Mouse (Mus musculus) intestine, embryonic 15.5 days (tissue): ENCODE data around the gene Nprl3. TPM values are rescaled to one million over a fixed set of nuclear protein-coding genes. Genes with fewer than 3 reads are reported as not detected.

Source experiments
- ATAC-seq: fragments of 200-750 bp; cut with Nextera tagmentation; 2 replicates; pipeline ENCODE4 v1.8.0; 2017; ENCODE audit warnings: moderate TSS enrichment, moderate library complexity
- H3K27ac ChIP-seq: fragments of 300-500 bp; sonication (generic); 2 replicates; pipeline ENCODE4 v1.5.1; 2015; ENCODE audit warnings: mild to moderate bottlenecking, inconsistent platforms
- H3K27me3 ChIP-seq: fragments of 300-500 bp; sonication (generic); replicated peaks from 2 replicates; pipeline ENCODE4 v1.6.1; 2015; ENCODE audit warnings: inconsistent platforms
- H3K36me3 ChIP-seq: fragments of 300-500 bp; sonication (generic); 2 replicates; pipeline ENCODE4 v1.6.1; 2015; ENCODE audit warnings: inconsistent platforms
- H3K4me1 ChIP-seq: fragments of 300-500 bp; sonication (generic); replicated peaks from 2 replicates; pipeline ENCODE4 v1.6.1; 2015; ENCODE audit warnings: inconsistent platforms
- H3K4me2 ChIP-seq: fragments of 300-500 bp; sonication (generic); replicated peaks from 2 replicates; pipeline ENCODE4 v1.6.1; 2015; ENCODE audit warnings: mild to moderate bottlenecking, inconsistent platforms
- H3K4me3 ChIP-seq: fragments of 300-500 bp; sonication (generic); replicated peaks from 2 replicates; pipeline ENCODE4 v1.5.1; 2015; ENCODE audit warnings: inconsistent platforms
- H3K9ac ChIP-seq: fragments of 300-500 bp; sonication (generic); 2 replicates; pipeline ENCODE4 v1.6.1; 2015; ENCODE audit warnings: inconsistent platforms
- H3K9me3 ChIP-seq: fragments of 300-500 bp; sonication (generic); 2 replicates; pipeline ENCODE4 v1.6.1; 2016; ENCODE audit warnings: inconsistent platforms
- WGBS: fragments of 180-500 bp; shearing (Covaris S2); methylation state at CpG from one replicate; pipeline ENCODE4 v1.1.7; 2015; 5-methylcytosine and 5-hydroxymethylcytosine counted together
- polyA plus RNA-seq: library from polyadenylated mRNA; unstranded; fragments of >200 nt; fragmentation: Nextera tagmentation; extraction: Ambion mirVana; gene quantifications from 2 replicates; pipeline ENCODE4 v1.2.1, GENCODE M21; 2015

Gene Nprl3
- polyA plus RNA-seq, 1 experiment from 2014 or later: 29.4 TPM

DNA sequence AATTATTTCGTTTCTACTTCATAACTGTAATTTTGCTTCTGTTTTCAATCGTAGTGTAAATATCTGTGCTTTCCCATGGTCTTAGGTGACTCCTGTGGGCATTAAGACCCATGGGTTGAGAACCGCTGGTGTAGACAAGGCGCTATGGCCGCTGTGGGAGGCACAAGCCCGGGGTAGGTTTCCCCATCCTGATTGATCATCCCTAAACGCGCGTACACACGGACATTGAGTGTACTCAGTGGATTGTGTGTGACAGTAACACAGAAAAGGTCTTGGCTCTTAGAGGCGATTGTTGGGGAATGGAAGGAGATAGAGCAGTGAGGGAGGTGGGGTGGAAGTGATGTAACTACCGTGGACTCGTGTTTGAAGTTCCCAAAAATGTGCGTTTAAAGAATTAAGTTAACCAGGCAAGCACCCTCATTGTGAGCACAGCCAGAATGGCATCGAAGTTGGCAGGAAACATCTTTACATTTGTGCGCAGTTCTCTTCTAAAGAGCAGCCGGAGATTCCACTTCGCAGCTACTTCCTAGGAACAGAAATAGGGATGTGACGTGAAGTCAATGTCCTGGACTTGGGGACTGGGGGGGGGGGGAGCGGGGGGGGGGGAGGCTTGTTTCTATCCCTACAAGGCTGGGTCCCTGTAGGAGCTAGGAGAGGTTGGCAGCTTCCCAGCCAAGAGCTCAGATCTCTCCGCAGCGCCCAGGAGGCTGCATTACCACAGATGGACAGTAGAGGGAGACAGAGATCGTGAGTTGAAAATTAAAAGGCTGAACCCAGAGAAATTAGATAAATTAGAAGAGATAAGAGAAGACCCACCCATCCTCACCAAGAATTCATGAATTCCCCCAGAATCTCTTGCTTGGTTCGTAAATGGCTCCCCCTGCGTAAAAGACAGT, 85.3 kb downstream of the Nprl3 start:
- H3K9ac ChIP-seq: no peak overlapping the region
- no peaks in the 10 kb centered on the region for H3K4me1 ChIP-seq
- H3K4me3 ChIP-seq: no peak overlapping the region
- H3K4me2 ChIP-seq: no peak overlapping the region
- H3K27ac ChIP-seq: no peak overlapping the region
- H3K27me3 ChIP-seq: no peaks in the 10 kb centered on the region
- peak; percentile 45; the same call in 1 of the 2 replicates for ATAC-seq
- 50% methylated on average over 24 of the region's 25 CpGs for WGBS
- H3K36me3 ChIP-seq: no peaks in the 10 kb centered on the region
- no peaks in the 10 kb centered on the region for H3K9me3 ChIP-seq

DNA sequence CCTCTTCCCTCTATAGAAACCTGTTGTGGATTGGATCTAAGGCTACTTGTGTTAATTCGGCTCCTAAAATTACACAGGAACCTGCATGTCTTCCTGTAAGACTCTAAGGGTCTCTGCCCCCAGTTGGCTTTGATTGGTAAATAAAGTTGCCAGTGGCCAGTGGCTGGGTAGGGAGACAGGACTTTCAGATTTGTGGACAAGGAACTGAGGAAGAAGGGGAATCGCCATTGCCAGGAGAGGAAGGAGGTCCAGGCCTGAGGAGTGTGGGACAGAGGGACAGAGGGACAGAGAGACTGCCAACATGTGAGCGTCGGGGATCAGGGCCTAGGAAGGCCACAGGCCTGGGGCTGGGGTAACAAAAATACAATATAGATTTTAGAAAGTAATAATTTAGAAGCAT, 86.3 kb downstream of the Nprl3 start:
- Histone ChIP-seq H3K4me3 (no peak overlapping the region), H3K9ac (no peak overlapping the region), H3K9me3 (no peaks in the 10 kb centered on the region), H3K27me3 (no peaks in the 10 kb centered on the region), H3K27ac (no peak overlapping the region), H3K36me3 (no peaks in the 10 kb centered on the region), H3K4me2 (no peak overlapping the region), H3K4me1 (no peaks in the 10 kb centered on the region)
- no peak for ATAC-seq
- 80% methylated on average over 4 of the region's 4 CpGs for WGBS

DNA sequence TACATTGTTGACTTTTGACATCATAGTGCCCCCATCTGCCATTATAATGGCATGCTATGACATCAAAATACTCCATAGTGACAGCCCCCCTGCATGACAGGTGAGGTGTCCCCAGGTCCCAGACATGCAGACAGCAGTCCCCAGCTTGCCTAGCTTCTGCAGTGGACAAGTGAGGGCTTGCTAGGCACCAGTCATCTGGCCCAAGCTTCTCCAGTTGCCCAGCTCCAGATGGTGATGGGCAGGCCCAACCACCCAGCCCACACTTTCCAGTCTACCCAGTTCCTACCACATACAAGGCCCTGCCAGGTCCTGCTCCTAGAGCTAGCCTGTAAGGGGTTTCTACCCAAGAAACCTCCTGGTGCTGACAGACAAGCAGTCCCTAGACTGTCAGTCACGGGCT, 89.0 kb downstream of the Nprl3 start:
- Histone ChIP-seq H3K27me3 (no peaks in the 10 kb centered on the region), H3K9me3 (no peaks in the 10 kb centered on the region), H3K4me3 (no peak overlapping the region), H3K27ac (no peak overlapping the region), H3K36me3 (no peaks in the 10 kb centered on the region), H3K4me1 (no peaks in the 10 kb centered on the region), H3K9ac (no peak overlapping the region), H3K4me2 (no peak overlapping the region)
- no peak for ATAC-seq
- WGBS: 79% methylated on average over 1 of the region's 1 CpGs

Other genes with a start within 250 kb of the Nprl3 start
- gene Il9r, start 67.4 kb downstream of the Nprl3 start, polyA plus RNA-seq: 0.09 and 0.11 TPM in 2 replicates
- 45.1 and 49.1 TPM in 2 replicates for gene Snrnp25, start 62.3 kb downstream of the Nprl3 start, polyA plus RNA-seq
- gene Rhbdf1, start 45.4 kb downstream of the Nprl3 start, polyA plus RNA-seq: 52.8 and 53.5 TPM in 2 replicates
- 30.8 and 36.6 TPM in 2 replicates for gene Mpg, start 41.2 kb downstream of the Nprl3 start, polyA plus RNA-seq
- gene Hba-x, start 8.7 kb upstream of the Nprl3 start, polyA plus RNA-seq: 36.3 and 48.2 TPM in 2 replicates
- 4,064 and 4,369 TPM in 2 replicates for gene Hba-a1, start 15.8 kb upstream of the Nprl3 start, polyA plus RNA-seq
- gene Hbq1b, start 19.3 kb upstream of the Nprl3 start, polyA plus RNA-seq: 3.0 and 3.3 TPM in 2 replicates
- gene Hba-a2, start 28.8 kb upstream of the Nprl3 start, polyA plus RNA-seq: 10,966 and 11,197 TPM in 2 replicates
- gene Hbq1a, start 32.4 kb upstream of the Nprl3 start, polyA plus RNA-seq: 0.40 and 0.68 TPM in 2 replicates
- 12.9 and 13.5 TPM in 2 replicates for gene Sh3pxd2b, start 80.1 kb upstream of the Nprl3 start, polyA plus RNA-seq
- gene Ubtd2, start 187.7 kb upstream of the Nprl3 start, polyA plus RNA-seq: 29.4 and 34.0 TPM in 2 replicates